Mouse (Mus musculus): ENCODE measurements at regions not wholly inside any gene's neighbourhood (a gene's known extent, or its start where the extent isn't known, plus 50 kb on each side); places are given as distances from the start of the nearest gene placed in this dataset.

DNA sequence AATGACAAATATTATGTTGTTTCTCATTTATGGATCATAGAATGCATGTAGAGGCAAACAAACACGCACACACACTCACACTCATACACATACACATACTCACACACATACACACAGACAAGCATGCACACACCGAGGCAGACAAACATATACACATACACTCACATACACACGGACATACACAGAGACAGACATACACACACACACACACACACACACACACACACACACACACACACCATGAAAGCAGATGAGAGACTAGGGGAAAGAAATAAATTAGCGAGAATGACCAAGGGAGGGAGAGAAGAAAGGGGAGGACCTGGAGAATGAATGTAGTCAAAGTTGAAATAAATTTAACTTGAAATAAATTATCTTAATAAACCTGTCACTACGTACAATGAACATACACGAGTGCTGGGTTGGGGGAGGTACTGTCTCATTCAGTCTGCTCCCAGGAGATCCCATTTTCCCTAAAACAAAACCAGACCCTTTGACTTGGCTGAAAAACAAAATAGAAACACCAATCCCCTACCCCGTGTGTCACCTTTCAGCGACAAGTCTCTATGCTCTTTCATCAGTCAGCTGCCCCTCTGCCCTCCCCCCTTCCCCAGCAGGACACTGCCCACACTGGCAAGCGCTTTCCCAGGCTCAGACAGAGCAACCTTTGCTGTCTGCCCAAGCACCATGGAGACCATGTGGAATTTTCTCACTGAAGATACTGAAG lies 167.7 kb downstream of the Qdpr start:
- Histone ChIP-seq H3K27me3 (replicated peaks; ENCODE audit: control insufficient read depth, insufficient read depth, low read length) (no peaks in the 10 kb centered on the region), H3K27ac (ENCODE audit: low read length) (no peak overlapping the region), H3K9me3 (ENCODE audit: control insufficient read depth, low read length) (no peaks in the 10 kb centered on the region), H3K4me2 (ENCODE audit: low read length) (no peak overlapping the region), H3K36me3 (ENCODE audit: control insufficient read depth, insufficient read depth) (no peaks in the 10 kb centered on the region), H3K4me3 (replicated peaks; ENCODE audit: low read length) (no peak overlapping the region), H3K9ac (replicated peaks; ENCODE audit: low read depth, low read length) (no peak overlapping the region), H3K4me1 (replicated peaks; ENCODE audit: control insufficient read depth, insufficient read depth, low read length) (peaks cover 7% of the 10 kb centered on the region; the same call in 1 of the 2 replicates)
- ATAC-seq = peak; percentile 51
- WGBS = 30% methylated on average over 9 of the region's 9 CpGs

DNA sequence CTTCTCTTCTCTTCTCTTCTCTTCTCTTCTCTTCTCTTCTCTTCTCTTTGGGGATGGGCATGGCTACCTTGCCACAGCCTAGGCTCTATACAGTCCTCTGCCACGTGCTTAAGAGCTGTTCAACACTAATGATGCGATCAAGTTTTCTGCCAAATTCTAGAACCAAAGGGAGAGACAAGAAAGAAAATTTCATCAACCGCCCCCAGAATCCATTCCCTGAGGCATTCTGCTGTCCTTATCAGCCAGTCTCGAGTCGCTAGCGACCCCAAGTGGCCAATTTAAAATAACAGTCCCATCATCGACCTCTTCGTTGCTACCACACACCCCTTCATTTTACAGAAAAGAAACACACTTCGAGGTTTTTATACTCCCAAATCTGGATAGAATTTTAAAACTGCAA lies 171.5 kb downstream of the Qdpr start:
- H3K9me3 ChIP-seq (ENCODE audit: control insufficient read depth, low read length) = no peaks in the 10 kb centered on the region
- peak; percentile 89 for ATAC-seq
- no peaks in the 10 kb centered on the region for H3K36me3 ChIP-seq (ENCODE audit: control insufficient read depth, insufficient read depth)
- H3K9ac ChIP-seq (replicated peaks; ENCODE audit: low read depth, low read length) = no peak overlapping the region
- no peaks in the 10 kb centered on the region for H3K27me3 ChIP-seq (replicated peaks; ENCODE audit: control insufficient read depth, insufficient read depth, low read length)
- no peak overlapping the region for H3K27ac ChIP-seq (ENCODE audit: low read length)
- WGBS = under 1% methylated on average over 9 of the region's 9 CpGs
- peak overlapping the region; percentile 56 for H3K4me2 ChIP-seq (ENCODE audit: low read length)
- H3K4me1 ChIP-seq (replicated peaks; ENCODE audit: control insufficient read depth, insufficient read depth, low read length) = peaks cover 7% of the 10 kb centered on the region; the same call in 1 of the 2 replicates
- H3K4me3 ChIP-seq (replicated peaks; ENCODE audit: low read length) = peak overlapping the region; percentile 5

DNA sequence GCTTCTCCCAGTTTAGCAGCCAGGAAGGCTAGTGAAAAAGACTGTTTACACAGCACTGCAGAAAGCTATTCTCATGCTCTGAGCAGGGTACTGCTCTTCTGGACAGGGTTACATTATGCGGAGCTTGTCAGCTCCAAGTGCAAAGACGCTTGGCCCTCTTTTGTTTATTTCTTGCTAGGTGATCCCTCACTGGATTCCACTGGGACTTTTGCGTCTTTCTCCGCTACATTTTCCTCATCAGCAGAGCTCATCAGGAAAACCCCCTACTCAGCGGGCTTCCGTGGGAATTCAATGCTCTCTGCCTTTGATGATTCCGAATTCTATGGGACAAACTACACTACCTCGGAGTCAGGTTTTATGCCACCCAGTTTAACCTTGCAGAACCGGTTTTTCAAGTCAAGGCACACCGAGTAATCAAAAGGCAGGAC lies 172.0 kb downstream of the Qdpr start:
- no peaks in the 10 kb centered on the region for H3K27me3 ChIP-seq (replicated peaks; ENCODE audit: control insufficient read depth, insufficient read depth, low read length)
- H3K36me3 ChIP-seq (ENCODE audit: control insufficient read depth, insufficient read depth) = no peaks in the 10 kb centered on the region
- H3K27ac ChIP-seq (ENCODE audit: low read length) = peak overlapping the region; percentile 31; the same call in 1 of the 2 replicates
- ATAC-seq = peak; percentile 41
- peak overlapping the region; percentile 40 for H3K9ac ChIP-seq (replicated peaks; ENCODE audit: low read depth, low read length)
- H3K4me3 ChIP-seq (replicated peaks; ENCODE audit: low read length) = peak overlapping the region; percentile 30
- peaks cover 7% of the 10 kb centered on the region; the same call in 1 of the 2 replicates for H3K4me1 ChIP-seq (replicated peaks; ENCODE audit: control insufficient read depth, insufficient read depth, low read length)
- 1% methylated on average over 10 of the region's 10 CpGs for WGBS
- H3K9me3 ChIP-seq (ENCODE audit: control insufficient read depth, low read length) = no peaks in the 10 kb centered on the region
- peak overlapping the region; percentile 56 for H3K4me2 ChIP-seq (ENCODE audit: low read length)

DNA sequence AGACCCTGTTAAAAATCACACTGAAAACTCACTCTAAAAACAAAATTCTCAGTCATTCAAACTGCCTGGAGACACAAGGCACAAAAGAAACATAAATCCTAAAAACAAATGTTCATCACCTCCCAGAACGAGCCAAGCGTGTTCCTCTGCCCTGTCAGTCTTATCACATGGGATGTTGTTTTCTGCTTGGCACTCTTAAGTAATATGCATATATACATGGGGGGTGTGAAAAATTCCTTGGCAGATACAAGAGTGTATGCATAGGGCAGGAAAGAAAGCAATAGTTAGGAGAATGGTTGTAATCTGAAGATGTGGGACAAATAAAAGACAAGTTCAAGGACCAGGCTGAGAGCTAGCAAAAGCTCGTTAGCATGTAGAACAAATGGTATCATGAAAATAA lies 179.4 kb downstream of the Qdpr start:
- Histone ChIP-seq H3K9me3 (ENCODE audit: control insufficient read depth, low read length) (no peaks in the 10 kb centered on the region), H3K4me2 (ENCODE audit: low read length) (no peak overlapping the region), H3K9ac (replicated peaks; ENCODE audit: low read depth, low read length) (no peak overlapping the region), H3K4me3 (replicated peaks; ENCODE audit: low read length) (no peak overlapping the region), H3K4me1 (replicated peaks; ENCODE audit: control insufficient read depth, insufficient read depth, low read length) (0 out of 2 replicates have a peak, but pooled peaks cover 3% of the 10 kb centered on the region), H3K27me3 (replicated peaks; ENCODE audit: control insufficient read depth, insufficient read depth, low read length) (no peaks in the 10 kb centered on the region), H3K36me3 (ENCODE audit: control insufficient read depth, insufficient read depth) (no peaks in the 10 kb centered on the region), H3K27ac (ENCODE audit: low read length) (peak overlapping the region; percentile 34; the same call in 1 of the 2 replicates)
- peak; percentile 88 for ATAC-seq
- WGBS = 51% methylated on average over 3 of the region's 3 CpGs

DNA sequence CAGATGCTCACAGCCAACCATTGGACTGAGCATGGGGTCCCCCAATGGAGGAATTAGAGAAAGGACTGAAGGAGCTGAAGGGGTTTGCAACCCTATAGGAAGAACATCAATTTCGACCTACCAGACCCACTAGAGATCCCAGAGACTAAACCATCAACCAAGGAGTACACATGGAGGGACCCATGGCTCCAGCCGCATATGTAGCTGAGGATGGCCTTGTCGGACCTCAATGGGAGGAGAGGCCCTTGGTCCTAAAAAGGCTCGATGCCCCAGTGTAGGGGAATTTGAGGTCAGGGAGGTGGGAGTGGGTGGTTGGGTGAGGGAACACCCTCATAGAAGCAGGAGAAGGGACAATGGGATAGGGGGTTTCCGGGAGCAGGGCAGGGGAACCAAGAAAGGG lies 180.6 kb downstream of the Qdpr start:
- Histone ChIP-seq H3K4me3 (replicated peaks; ENCODE audit: low read length) (no peak overlapping the region), H3K9ac (replicated peaks; ENCODE audit: low read depth, low read length) (no peak overlapping the region), H3K27me3 (replicated peaks; ENCODE audit: control insufficient read depth, insufficient read depth, low read length) (no peaks in the 10 kb centered on the region), H3K9me3 (ENCODE audit: control insufficient read depth, low read length) (no peaks in the 10 kb centered on the region), H3K4me2 (ENCODE audit: low read length) (no peak overlapping the region), H3K27ac (ENCODE audit: low read length) (no peak overlapping the region), H3K36me3 (ENCODE audit: control insufficient read depth, insufficient read depth) (no peaks in the 10 kb centered on the region), H3K4me1 (replicated peaks; ENCODE audit: control insufficient read depth, insufficient read depth, low read length) (0 out of 2 replicates have a peak, but pooled peaks cover 3% of the 10 kb centered on the region)
- ATAC-seq = no peak
- 81% methylated on average over 5 of the region's 5 CpGs for WGBS

DNA sequence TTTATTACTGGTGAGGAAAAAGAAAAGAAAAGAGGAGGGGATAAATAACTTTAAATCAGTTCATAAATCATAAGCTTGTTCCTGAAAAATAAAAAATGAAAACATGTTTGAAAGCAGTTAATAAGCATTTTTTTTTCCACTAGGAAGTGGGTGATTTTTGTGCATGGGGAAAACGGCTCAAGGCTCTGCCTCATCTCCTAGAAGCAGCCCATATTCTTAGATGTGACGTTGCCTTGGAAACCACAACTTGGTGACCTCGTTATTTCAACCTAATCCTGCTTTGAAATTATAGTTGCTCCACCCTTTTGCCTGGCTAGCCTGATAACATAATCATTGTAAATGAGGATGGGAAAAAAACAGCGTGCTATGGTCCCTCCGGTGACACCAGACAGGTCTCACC lies 183.1 kb downstream of the Qdpr start:
- H3K4me1 ChIP-seq (replicated peaks; ENCODE audit: control insufficient read depth, insufficient read depth, low read length) = 0 out of 2 replicates have a peak, but pooled peaks cover 3% of the 10 kb centered on the region
- no peaks in the 10 kb centered on the region for H3K36me3 ChIP-seq (ENCODE audit: control insufficient read depth, insufficient read depth)
- ATAC-seq = no peak
- no peaks in the 10 kb centered on the region for H3K27me3 ChIP-seq (replicated peaks; ENCODE audit: control insufficient read depth, insufficient read depth, low read length)
- no peaks in the 10 kb centered on the region for H3K9me3 ChIP-seq (ENCODE audit: control insufficient read depth, low read length)
- no peak overlapping the region for H3K4me2 ChIP-seq (ENCODE audit: low read length)
- no peak overlapping the region for H3K4me3 ChIP-seq (replicated peaks; ENCODE audit: low read length)
- H3K9ac ChIP-seq (replicated peaks; ENCODE audit: low read depth, low read length) = no peak overlapping the region
- no peak overlapping the region for H3K27ac ChIP-seq (ENCODE audit: low read length)
- 22% methylated on average over 5 of the region's 5 CpGs for WGBS

DNA sequence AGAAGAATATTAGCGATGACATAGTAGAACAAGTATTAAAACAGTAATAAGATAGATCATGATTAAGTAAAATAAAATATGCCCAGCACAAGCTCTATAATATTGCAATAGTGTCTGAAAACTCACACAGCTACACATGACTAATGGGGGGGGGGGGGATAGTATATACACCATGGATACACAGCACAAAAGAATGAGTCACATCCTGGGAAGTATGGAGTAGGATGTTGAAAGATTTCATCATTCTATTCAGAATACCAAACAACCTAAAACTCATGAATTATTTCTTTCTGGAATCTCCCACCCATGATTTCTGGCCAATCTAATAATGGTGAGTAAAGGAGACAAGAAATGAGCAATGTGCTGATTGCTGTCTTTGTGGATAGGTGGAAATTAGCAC lies 191.6 kb downstream of the Qdpr start:
- 100% methylated on average over 1 of the region's 1 CpGs for WGBS
- Histone ChIP-seq H3K36me3 (ENCODE audit: control insufficient read depth, insufficient read depth) (no peaks in the 10 kb centered on the region), H3K9ac (replicated peaks; ENCODE audit: low read depth, low read length) (no peak overlapping the region), H3K9me3 (ENCODE audit: control insufficient read depth, low read length) (no peaks in the 10 kb centered on the region), H3K4me1 (replicated peaks; ENCODE audit: control insufficient read depth, insufficient read depth, low read length) (no peaks in the 10 kb centered on the region), H3K27me3 (replicated peaks; ENCODE audit: control insufficient read depth, insufficient read depth, low read length) (no peaks in the 10 kb centered on the region), H3K27ac (ENCODE audit: low read length) (no peak overlapping the region), H3K4me3 (replicated peaks; ENCODE audit: low read length) (no peak overlapping the region), H3K4me2 (ENCODE audit: low read length) (no peak overlapping the region)
- no peak for ATAC-seq

DNA sequence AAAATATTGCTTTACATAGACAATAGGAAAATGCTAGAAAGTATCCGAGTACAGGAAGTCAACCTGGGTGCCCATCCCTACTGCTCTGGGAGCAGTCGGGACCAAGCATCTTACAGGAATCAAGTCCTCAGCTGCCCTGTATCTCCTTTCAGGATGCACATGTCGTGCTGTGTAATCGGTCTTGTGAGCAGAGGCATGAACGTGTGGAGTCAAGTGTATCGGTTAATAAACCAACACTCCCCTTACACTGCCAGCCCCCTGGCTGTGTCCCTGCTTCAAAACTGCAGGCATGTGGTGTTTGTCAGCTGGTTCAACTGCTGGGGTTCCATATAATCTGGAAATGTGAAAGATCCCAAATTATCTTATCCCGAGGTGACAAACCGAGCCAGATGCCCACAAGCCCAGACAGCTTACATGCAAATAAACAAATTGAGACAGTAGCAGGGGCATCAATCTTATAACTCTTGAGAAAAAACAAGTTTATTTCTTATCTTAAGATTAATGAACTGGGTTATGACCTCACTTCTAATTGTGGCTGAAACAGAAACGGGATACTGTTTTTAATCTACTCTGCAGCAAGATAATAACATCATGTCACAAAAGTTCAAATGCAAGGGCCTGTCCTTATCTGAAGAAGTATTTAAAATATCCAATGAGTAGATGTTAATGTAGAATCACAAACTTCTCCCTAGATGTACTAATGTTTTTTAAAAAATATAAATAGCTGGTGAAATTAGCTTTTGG lies 193.6 kb downstream of the Qdpr start:
- Histone ChIP-seq H3K4me1 (replicated peaks; ENCODE audit: control insufficient read depth, insufficient read depth, low read length) (no peaks in the 10 kb centered on the region), H3K27me3 (replicated peaks; ENCODE audit: control insufficient read depth, insufficient read depth, low read length) (no peaks in the 10 kb centered on the region), H3K4me3 (replicated peaks; ENCODE audit: low read length) (no peak overlapping the region), H3K36me3 (ENCODE audit: control insufficient read depth, insufficient read depth) (no peaks in the 10 kb centered on the region), H3K9me3 (ENCODE audit: control insufficient read depth, low read length) (no peaks in the 10 kb centered on the region), H3K9ac (replicated peaks; ENCODE audit: low read depth, low read length) (no peak overlapping the region), H3K4me2 (ENCODE audit: low read length) (no peak overlapping the region), H3K27ac (ENCODE audit: low read length) (no peak overlapping the region)
- WGBS = 73% methylated on average over 9 of the region's 9 CpGs
- no peak for ATAC-seq

DNA sequence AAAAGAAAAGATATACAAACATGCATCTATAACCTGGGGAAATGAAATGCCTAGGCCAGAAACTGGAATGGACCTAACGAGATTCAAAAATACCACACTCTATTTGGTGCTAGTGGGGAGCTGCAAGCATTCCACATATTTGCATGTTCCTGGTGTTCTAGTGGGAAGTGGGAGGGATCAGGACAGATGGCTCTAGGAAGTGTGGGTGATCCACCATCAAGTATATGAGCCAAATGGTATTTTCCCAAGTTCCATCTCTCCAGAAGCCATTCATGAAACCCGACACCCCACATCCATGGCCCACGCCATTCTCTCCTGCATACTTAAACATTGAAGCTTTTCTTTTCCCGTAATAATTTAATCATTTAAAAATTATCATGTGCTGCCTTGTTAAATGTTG lies 218.2 kb downstream of the Qdpr start:
- Histone ChIP-seq H3K27ac (ENCODE audit: low read length) (no peak overlapping the region), H3K4me1 (replicated peaks; ENCODE audit: control insufficient read depth, insufficient read depth, low read length) (no peaks in the 10 kb centered on the region), H3K4me3 (replicated peaks; ENCODE audit: low read length) (no peak overlapping the region), H3K36me3 (ENCODE audit: control insufficient read depth, insufficient read depth) (no peaks in the 10 kb centered on the region), H3K9me3 (ENCODE audit: control insufficient read depth, low read length) (no peaks in the 10 kb centered on the region), H3K9ac (replicated peaks; ENCODE audit: low read depth, low read length) (no peak overlapping the region), H3K4me2 (ENCODE audit: low read length) (no peak overlapping the region), H3K27me3 (replicated peaks; ENCODE audit: control insufficient read depth, insufficient read depth, low read length) (no peaks in the 10 kb centered on the region)
- ATAC-seq = no peak
- 66% methylated on average over 4 of the region's 4 CpGs for WGBS

All from forebrain, embryonic 16.5 days (tissue).